Mouse (Mus musculus) liver, embryonic 15.5 days (tissue): Measurements from ENCODE around the gene Cyp20a1. TPM values are rescaled to one million over a fixed set of nuclear protein-coding genes. Genes with fewer than 3 reads are reported as not detected.

ENCODE experiments used
- ATAC-seq: fragments of 200-750 bp; cut with Nextera tagmentation; 2 replicates; pipeline ENCODE4 v1.8.0; 2017; ENCODE audit warnings: moderate number of reproducible peaks, mild to moderate bottlenecking, moderate library complexity; ENCODE audit not compliant: insufficient read depth
- H3K27ac ChIP-seq: fragments of 300-500 bp; sonication (generic); replicated peaks from 2 replicates; pipeline ENCODE4 v1.5.1; 2015; ENCODE audit warnings: mild to moderate bottlenecking, inconsistent platforms
- H3K27me3 ChIP-seq: fragments of 300-500 bp; sonication (generic); 2 replicates; pipeline ENCODE4 v1.6.1; 2015; ENCODE audit warnings: mild to moderate bottlenecking, inconsistent platforms
- H3K36me3 ChIP-seq: fragments of 300-500 bp; sonication (generic); replicated peaks from 2 replicates; pipeline ENCODE4 v1.6.1; 2015; ENCODE audit warnings: moderate library complexity, mild to moderate bottlenecking, inconsistent platforms
- H3K4me1 ChIP-seq: fragments of 300-500 bp; sonication (generic); replicated peaks from 2 replicates; pipeline ENCODE4 v1.6.1; 2015; ENCODE audit warnings: inconsistent platforms
- H3K4me2 ChIP-seq: fragments of 300-500 bp; sonication (generic); 2 replicates; pipeline ENCODE4 v1.6.1; 2015; ENCODE audit warnings: moderate library complexity, mild to moderate bottlenecking, inconsistent platforms
- H3K4me3 ChIP-seq: fragments of 300-500 bp; sonication (generic); replicated peaks from 2 replicates; pipeline ENCODE4 v1.5.1; 2015; ENCODE audit warnings: mild to moderate bottlenecking, inconsistent platforms
- H3K9ac ChIP-seq: fragments of 300-500 bp; sonication (generic); 2 replicates; pipeline ENCODE4 v1.6.1; 2015; ENCODE audit warnings: moderate library complexity, mild to moderate bottlenecking, inconsistent platforms
- H3K9me3 ChIP-seq: fragments of 300-500 bp; sonication (generic); replicated peaks from 2 replicates; pipeline ENCODE4 v1.6.1; 2016; ENCODE audit warnings: inconsistent platforms
- WGBS: fragments of 180-500 bp; shearing (Covaris S2); methylation state at CpG from one replicate; pipeline ENCODE4 v1.1.7; 2015; ENCODE audit warnings: mixed read lengths; ENCODE audit not compliant: insufficient replicate concordance; 5-methylcytosine and 5-hydroxymethylcytosine counted together
- polyA plus RNA-seq: library from polyadenylated mRNA; unstranded; fragments of >200 nt; fragmentation: Nextera tagmentation; extraction: Ambion mirVana; gene quantifications from 2 replicates; pipeline ENCODE4 v1.2.1, GENCODE M21; 2015

The Cyp20a1 gene
- polyA plus RNA-seq = 10.1 and 10.6 TPM in 2 replicates

- peak within 1 kb of the TSS; percentile 91 for H3K4me2 ChIP-seq
- H3K9me3 ChIP-seq = no peaks in the 10 kb centered on the region
- peaks cover 32% of the 10 kb centered on the region for H3K4me1 ChIP-seq
- no peaks in the 10 kb centered on the region for H3K27me3 ChIP-seq
- peak within 1 kb of the TSS; percentile 88 for H3K27ac ChIP-seq
- WGBS = 1% methylated on average over 60 of the region's 60 CpGs
- peak; percentile 98 for ATAC-seq
- peak within 1 kb of the TSS; percentile 83 for H3K4me3 ChIP-seq
- H3K36me3 ChIP-seq = no peaks in the 10 kb centered on the region
- peak within 1 kb of the TSS; percentile 71 for H3K9ac ChIP-seq
Observed at GRCm38 (mm10) chr1:60342808-60343629, at the start of gene Cyp20a1. Gene Cyp20a1, plus strand, starts transcription at chr1:60343323.

DNA sequence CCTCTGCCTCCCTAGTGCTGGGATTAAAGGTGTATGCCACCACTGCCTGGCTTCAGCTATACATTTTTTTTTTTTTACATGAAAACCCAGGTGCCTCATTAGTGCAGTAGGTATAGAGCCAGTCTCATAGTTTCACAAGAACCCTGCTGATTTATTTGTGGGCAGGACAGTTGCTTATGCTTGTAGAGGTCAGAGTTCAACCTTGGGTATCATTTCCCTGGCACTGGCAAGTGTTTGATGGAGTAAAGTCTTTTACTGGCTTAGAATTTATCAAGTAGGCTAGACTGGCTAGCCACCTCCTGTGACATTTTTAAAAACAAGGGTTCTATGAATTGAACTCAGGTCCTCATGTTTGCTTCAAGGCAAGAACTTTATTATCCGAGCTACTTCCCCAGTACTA lies 49.2 kb upstream of the Cyp20a1 start:
- no peaks in the 10 kb centered on the region for H3K4me1 ChIP-seq
- peaks cover 3% of the 10 kb centered on the region; the same call in 1 of the 2 replicates for H3K36me3 ChIP-seq
- H3K4me2 ChIP-seq = no peak overlapping the region
- no peak overlapping the region for H3K27ac ChIP-seq
- 49% methylated on average over 1 of the region's 1 CpGs for WGBS
- no peak overlapping the region for H3K4me3 ChIP-seq
- no peak overlapping the region for H3K9ac ChIP-seq
- H3K27me3 ChIP-seq = no peaks in the 10 kb centered on the region
- no peaks in the 10 kb centered on the region for H3K9me3 ChIP-seq
- no peak for ATAC-seq

- Histone ChIP-seq H3K4me2 (peak overlapping the region; percentile 91), H3K36me3 (no peaks in the 10 kb centered on the region), H3K27ac (peak overlapping the region; percentile 88), H3K4me1 (peaks cover 32% of the 10 kb centered on the region), H3K27me3 (no peaks in the 10 kb centered on the region), H3K9me3 (no peaks in the 10 kb centered on the region), H3K4me3 (peak overlapping the region; percentile 83), H3K9ac (peak overlapping the region; percentile 71)
- no peak for ATAC-seq
- WGBS = 12% methylated on average over 14 of the region's 14 CpGs
Observed at GRCm38 (mm10) chr1:60343630-60344455, 720 bp downstream of the Cyp20a1 start.

- H3K27me3 ChIP-seq = no peaks in the 10 kb centered on the region
- 41% methylated on average over 6 of the region's 6 CpGs for WGBS
- no peak overlapping the region for H3K27ac ChIP-seq
- peak overlapping the region; percentile 12; the same call in 1 of the 2 replicates for H3K4me3 ChIP-seq
- peaks cover 5% of the 10 kb centered on the region; the same call in 1 of the 2 replicates for H3K9me3 ChIP-seq
- H3K36me3 ChIP-seq = peaks cover 6% of the 10 kb centered on the region
- no peak for ATAC-seq
- H3K4me1 ChIP-seq = peaks cover 32% of the 10 kb centered on the region
- H3K9ac ChIP-seq = no peak overlapping the region
- H3K4me2 ChIP-seq = peak overlapping the region; percentile 91
Observed at GRCm38 (mm10) chr1:60344670-60345069, 1.5 kb downstream of the Cyp20a1 start.

DNA sequence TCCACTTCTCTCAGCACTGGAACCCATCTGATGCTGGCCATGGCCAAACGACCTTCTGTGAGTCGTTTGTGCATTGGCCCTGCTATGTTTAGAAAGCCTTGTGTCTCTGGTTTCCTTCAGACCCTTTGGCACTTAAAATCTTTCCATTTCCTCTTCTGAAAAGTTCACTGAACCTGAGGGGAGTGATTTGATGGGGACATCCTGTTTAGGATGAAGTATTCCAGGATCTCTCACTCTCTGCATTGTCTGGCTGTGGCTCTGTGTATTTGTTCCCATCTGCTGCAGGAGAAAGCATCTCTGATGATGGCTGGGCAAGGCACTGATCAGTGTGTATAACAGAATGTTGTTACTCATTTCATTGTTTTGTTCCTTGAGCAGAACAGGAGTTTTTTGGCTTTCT lies 2.6 kb downstream of the Cyp20a1 start:
- 0 out of 2 replicates have a peak overlapping the region, but pooled peaks have one; percentile 24 for H3K27ac ChIP-seq
- 53% methylated on average over 2 of the region's 2 CpGs for WGBS
- no peak overlapping the region for H3K9ac ChIP-seq
- H3K36me3 ChIP-seq = peaks cover 10% of the 10 kb centered on the region
- ATAC-seq = no peak
- H3K4me2 ChIP-seq = no peak overlapping the region
- H3K4me1 ChIP-seq = peaks cover 32% of the 10 kb centered on the region
- H3K9me3 ChIP-seq = peaks cover 7% of the 10 kb centered on the region; the same call in 1 of the 2 replicates
- H3K27me3 ChIP-seq = no peaks in the 10 kb centered on the region
- H3K4me3 ChIP-seq = no peak overlapping the region

- H3K4me1 ChIP-seq = no peaks in the 10 kb centered on the region
- no peak overlapping the region for H3K4me3 ChIP-seq
- H3K9me3 ChIP-seq = peaks cover 7% of the 10 kb centered on the region; the same call in 1 of the 2 replicates
- no peak for ATAC-seq
- 65% methylated on average over 5 of the region's 5 CpGs for WGBS
- H3K4me2 ChIP-seq = no peak overlapping the region
- no peaks in the 10 kb centered on the region for H3K27me3 ChIP-seq
- no peak overlapping the region for H3K27ac ChIP-seq
- no peak overlapping the region for H3K9ac ChIP-seq
- H3K36me3 ChIP-seq = peaks cover 29% of the 10 kb centered on the region
Observed at GRCm38 (mm10) chr1:60352786-60353185, 9.7 kb downstream of the Cyp20a1 start.

- 80% methylated on average over 1 of the region's 1 CpGs for WGBS
- ATAC-seq = no peak
Observed at GRCm38 (mm10) chr1:60361626-60362025, 18.5 kb downstream of the Cyp20a1 start.

GRCm38 (mm10) chr1:60376556-60376955 lies 33.4 kb downstream of the Cyp20a1 start:
- H3K9me3 ChIP-seq = no peaks in the 10 kb centered on the region
- no peaks in the 10 kb centered on the region for H3K27me3 ChIP-seq
- no peaks in the 10 kb centered on the region for H3K4me1 ChIP-seq
- no peak for ATAC-seq
- H3K9ac ChIP-seq = no peak overlapping the region
- no peak overlapping the region for H3K4me3 ChIP-seq
- H3K36me3 ChIP-seq = peaks cover 31% of the 10 kb centered on the region
- no peak overlapping the region for H3K27ac ChIP-seq
- WGBS = 65% methylated on average over 1 of the region's 1 CpGs
- H3K4me2 ChIP-seq = no peak overlapping the region

More at GRCm38 (mm10) chr1:60361626-60362025, 18.5 kb downstream of the Cyp20a1 start:
- H3K27ac ChIP-seq = no peak overlapping the region
- no peak overlapping the region for H3K9ac ChIP-seq
- H3K27me3 ChIP-seq = no peaks in the 10 kb centered on the region
- H3K36me3 ChIP-seq = peaks cover 23% of the 10 kb centered on the region
- H3K4me3 ChIP-seq = no peak overlapping the region
- no peaks in the 10 kb centered on the region for H3K4me1 ChIP-seq
- no peak overlapping the region for H3K4me2 ChIP-seq
- H3K9me3 ChIP-seq = no peaks in the 10 kb centered on the region

- 87% methylated on average over 3 of the region's 3 CpGs for WGBS
- no peak overlapping the region for H3K4me3 ChIP-seq
- peaks cover 35% of the 10 kb centered on the region for H3K36me3 ChIP-seq
- no peak overlapping the region for H3K4me2 ChIP-seq
- H3K9me3 ChIP-seq = no peaks in the 10 kb centered on the region
- no peak overlapping the region for H3K27ac ChIP-seq
- no peaks in the 10 kb centered on the region for H3K4me1 ChIP-seq
- no peaks in the 10 kb centered on the region for H3K27me3 ChIP-seq
- ATAC-seq = no peak
- H3K9ac ChIP-seq = no peak overlapping the region
Observed at GRCm38 (mm10) chr1:60381910-60382309, 38.8 kb downstream of the Cyp20a1 start.

- no peak overlapping the region for H3K4me3 ChIP-seq
- H3K36me3 ChIP-seq = no peaks in the 10 kb centered on the region
- no peak overlapping the region for H3K27ac ChIP-seq
- no peak overlapping the region for H3K9ac ChIP-seq
- no peak for ATAC-seq
- H3K4me1 ChIP-seq = peaks cover 6% of the 10 kb centered on the region
- no peak overlapping the region for H3K4me2 ChIP-seq
- H3K27me3 ChIP-seq = no peaks in the 10 kb centered on the region
- no peaks in the 10 kb centered on the region for H3K9me3 ChIP-seq
- 84% methylated on average over 1 of the region's 1 CpGs for WGBS
Observed at GRCm38 (mm10) chr1:60404848-60405247, 61.7 kb downstream of the Cyp20a1 start.
